Mouse (Mus musculus) intestine, embryonic 16.5 days (tissue): ENCODE results near the gene Dscam. TPM values are rescaled to one million over a fixed set of nuclear protein-coding genes. Genes with fewer than 3 reads are reported as not detected.

Experiments
- ATAC-seq: fragments of 200-750 bp; cut with Nextera tagmentation; 2 replicates; pipeline ENCODE4 v1.8.0; 2017; ENCODE audit warnings: moderate TSS enrichment, moderate library complexity
- H3K27ac ChIP-seq: fragments of 300-500 bp; sonication (generic); 2 replicates; pipeline ENCODE4 v1.5.1; 2014; ENCODE audit warnings: mild to moderate bottlenecking, low read length
- H3K27me3 ChIP-seq: fragments of 300-500 bp; sonication (generic); replicated peaks from 2 replicates; pipeline ENCODE4 v1.6.1; 2014; ENCODE audit warnings: low read length, control low read depth, mixed read lengths; ENCODE audit not compliant: control insufficient read depth, insufficient read depth
- H3K36me3 ChIP-seq: fragments of 300-500 bp; sonication (generic); 2 replicates; pipeline ENCODE4 v1.6.1; 2014; ENCODE audit warnings: low read length, control low read depth; ENCODE audit not compliant: control insufficient read depth, insufficient read depth
- H3K4me1 ChIP-seq: fragments of 300-500 bp; sonication (generic); 2 replicates; pipeline ENCODE4 v1.6.1; 2014; ENCODE audit warnings: low read length, control low read depth, mixed read lengths; ENCODE audit not compliant: control insufficient read depth, insufficient read depth
- H3K4me2 ChIP-seq: fragments of 300-500 bp; sonication (generic); 2 replicates; pipeline ENCODE4 v1.6.1; 2014; ENCODE audit warnings: low read depth, low read length, control low read depth
- H3K4me3 ChIP-seq: fragments of 300-500 bp; sonication (generic); 2 replicates; pipeline ENCODE4 v1.5.1; 2014; ENCODE audit warnings: mild to moderate bottlenecking, low read length
- H3K9ac ChIP-seq: fragments of 300-500 bp; sonication (generic); 2 replicates; pipeline ENCODE4 v1.6.1; 2014; ENCODE audit warnings: low read depth, low read length
- H3K9me3 ChIP-seq: fragments of 300-500 bp; sonication (generic); 2 replicates; pipeline ENCODE4 v1.6.1; 2016; ENCODE audit warnings: low read length, control low read depth; ENCODE audit not compliant: control insufficient read depth
- whole genome bisulfite sequencing: fragments of 180-500 bp; shearing (Covaris S2); extraction: QIAGEN DNeasy Blood & Tissue Kit; methylation state at CpG from one replicate; pipeline ENCODE4 v1.1.7; 2014; 5-methylcytosine and 5-hydroxymethylcytosine counted together
- polyA plus RNA-seq: library from polyadenylated mRNA; unstranded; fragments of >200 nt; fragmentation: Nextera tagmentation; extraction: Ambion mirVana; gene quantifications from 2 replicates; pipeline ENCODE4 v1.2.1, GENCODE M21; 2015

Gene Dscam
- polyA plus RNA-seq, 1 experiment from 2014 or later, result 0.21 TPM

GRCm38 (mm10) chr16:96995858-96996257, 174.7 kb downstream of the Dscam start:
- Histone ChIP-seq H3K4me3 (no peak overlapping the region), H3K36me3 (no peaks in the 10 kb centered on the region), H3K9me3 (no peaks in the 10 kb centered on the region), H3K9ac (no peak overlapping the region), H3K4me2 (no peak overlapping the region), H3K27ac (no peak overlapping the region), H3K4me1 (no peaks in the 10 kb centered on the region), H3K27me3 (no peaks in the 10 kb centered on the region)
- 78% methylated on average over 4 of the region's 4 CpGs for WGBS
- ATAC-seq, result no peak

DNA sequence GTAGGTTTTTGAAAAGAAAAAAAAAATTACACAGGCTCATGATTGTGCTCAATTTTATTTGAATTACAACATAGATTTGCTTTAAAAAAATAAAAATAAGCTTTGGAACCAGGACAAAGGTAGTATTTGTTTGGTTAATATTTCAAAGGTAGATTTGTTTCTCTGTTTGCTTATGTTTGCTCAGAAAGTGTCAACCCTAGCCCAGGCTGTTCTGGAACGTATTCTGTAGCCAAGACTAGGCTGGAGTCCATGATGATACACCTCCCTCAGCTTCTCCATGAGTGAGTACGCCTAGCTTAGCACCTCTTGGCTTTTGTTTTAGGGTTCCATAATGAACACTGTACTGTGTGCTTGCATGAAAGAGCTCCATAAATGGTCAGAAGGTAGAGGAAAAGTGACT, 183.2 kb downstream of the Dscam start:
- Histone ChIP-seq H3K27me3 (no peaks in the 10 kb centered on the region), H3K4me3 (no peak overlapping the region), H3K4me1 (no peaks in the 10 kb centered on the region), H3K4me2 (no peak overlapping the region), H3K9ac (no peak overlapping the region), H3K27ac (no peak overlapping the region), H3K36me3 (no peaks in the 10 kb centered on the region), H3K9me3 (no peaks in the 10 kb centered on the region)
- ATAC-seq, result no peak
- WGBS, result 68% methylated on average over 2 of the region's 2 CpGs

DNA sequence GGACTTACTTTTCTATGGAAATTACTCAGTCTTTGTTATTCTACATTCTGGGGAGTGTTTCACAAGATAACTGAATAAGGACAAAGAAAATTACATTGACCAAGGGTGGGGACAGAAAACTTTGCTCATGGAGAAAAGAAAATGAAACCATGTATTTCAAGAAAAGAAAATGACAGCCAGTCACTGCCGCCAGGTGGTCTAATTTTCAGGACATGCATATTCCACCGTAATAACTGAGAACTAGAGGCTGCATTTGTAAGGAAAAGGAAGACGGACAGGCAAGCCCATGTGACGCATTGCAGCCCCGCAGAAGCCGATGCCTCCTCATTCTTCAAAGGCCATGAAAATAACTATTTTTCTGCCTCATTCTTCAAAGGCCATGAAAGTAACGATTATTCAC, 197.3 kb downstream of the Dscam start:
- Histone ChIP-seq H3K27me3 (no peaks in the 10 kb centered on the region), H3K27ac (no peak overlapping the region), H3K9me3 (no peaks in the 10 kb centered on the region), H3K4me1 (no peaks in the 10 kb centered on the region), H3K36me3 (no peaks in the 10 kb centered on the region), H3K4me2 (no peak overlapping the region), H3K4me3 (no peak overlapping the region), H3K9ac (no peak overlapping the region)
- 74% methylated on average over 7 of the region's 7 CpGs for WGBS
- ATAC-seq, result no peak

DNA sequence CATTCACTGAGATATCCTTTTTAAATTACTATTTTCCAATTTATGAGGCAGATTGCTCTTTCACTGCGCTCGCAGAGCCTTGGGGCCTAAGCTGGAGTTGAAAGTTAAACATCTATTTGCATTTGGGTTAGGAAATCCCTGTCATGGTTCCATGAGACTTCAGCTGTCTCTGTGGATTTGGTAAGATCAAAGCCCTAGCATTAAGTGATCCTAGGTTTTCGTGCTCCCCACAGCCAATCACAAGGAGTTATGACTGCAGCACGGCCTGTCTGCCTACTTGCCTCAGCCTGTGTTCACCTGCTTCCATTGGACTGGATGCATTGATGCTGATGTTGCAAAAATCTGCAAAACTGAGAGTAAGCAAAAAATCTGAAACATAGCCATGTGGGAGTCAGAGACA, 198.8 kb downstream of the Dscam start:
- H3K27ac ChIP-seq, result no peak overlapping the region
- H3K4me1 ChIP-seq, result no peaks in the 10 kb centered on the region
- no peaks in the 10 kb centered on the region for H3K9me3 ChIP-seq
- ATAC-seq, result no peak
- no peak overlapping the region for H3K9ac ChIP-seq
- H3K36me3 ChIP-seq, result no peaks in the 10 kb centered on the region
- no peak overlapping the region for H3K4me3 ChIP-seq
- no peaks in the 10 kb centered on the region for H3K27me3 ChIP-seq
- H3K4me2 ChIP-seq, result no peak overlapping the region
- 81% methylated on average over 4 of the region's 4 CpGs for WGBS

DNA sequence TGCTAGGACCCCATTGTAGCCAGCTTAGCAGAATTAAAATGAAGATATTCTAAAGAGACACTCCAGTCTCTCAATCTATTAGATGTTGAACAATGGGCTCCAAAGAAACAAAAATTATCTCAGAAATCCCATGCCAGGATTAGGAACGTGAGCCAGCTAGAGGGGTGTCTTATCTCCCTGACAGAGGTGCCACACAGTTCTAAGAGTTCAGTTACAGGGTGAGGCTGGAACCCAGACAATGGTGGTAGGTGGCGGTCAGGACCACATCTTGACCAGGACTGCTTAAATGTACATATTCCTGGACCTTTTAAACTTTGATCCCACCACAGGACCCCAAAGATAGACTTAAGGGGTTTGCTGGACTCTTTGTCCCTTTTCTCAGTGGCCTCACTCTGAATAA, 200.1 kb downstream of the Dscam start:
- 78% methylated on average over 2 of the region's 2 CpGs for WGBS
- H3K4me1 ChIP-seq, result no peaks in the 10 kb centered on the region
- H3K27me3 ChIP-seq, result no peaks in the 10 kb centered on the region
- ATAC-seq, result no peak
- H3K9ac ChIP-seq, result no peak overlapping the region
- no peak overlapping the region for H3K4me2 ChIP-seq
- H3K27ac ChIP-seq, result no peak overlapping the region
- H3K9me3 ChIP-seq, result no peaks in the 10 kb centered on the region
- H3K36me3 ChIP-seq, result no peaks in the 10 kb centered on the region
- H3K4me3 ChIP-seq, result no peak overlapping the region

DNA sequence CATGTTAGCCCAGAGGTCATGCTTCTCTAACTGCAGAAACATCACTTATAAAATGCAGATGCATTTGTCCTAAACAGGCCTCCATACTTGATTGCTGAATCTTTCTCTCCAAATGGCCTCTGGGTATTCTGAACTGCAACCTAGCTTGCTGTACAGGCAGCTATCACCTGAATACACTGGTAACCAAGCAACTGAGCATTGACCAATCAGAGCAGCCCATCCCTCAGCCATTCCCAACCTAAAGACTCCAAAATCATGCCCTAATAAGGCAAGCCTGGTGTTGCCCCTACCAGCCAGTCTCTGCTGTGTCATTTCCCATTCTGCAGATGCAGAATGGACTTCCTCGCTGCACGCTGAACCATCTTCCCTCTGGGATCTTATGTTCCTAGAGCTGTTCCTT, 200.9 kb downstream of the Dscam start:
- no peaks in the 10 kb centered on the region for H3K9me3 ChIP-seq
- no peaks in the 10 kb centered on the region for H3K36me3 ChIP-seq
- H3K27me3 ChIP-seq, result no peaks in the 10 kb centered on the region
- no peaks in the 10 kb centered on the region for H3K4me1 ChIP-seq
- H3K9ac ChIP-seq, result no peak overlapping the region
- no peak for ATAC-seq
- H3K4me3 ChIP-seq, result no peak overlapping the region
- H3K4me2 ChIP-seq, result no peak overlapping the region
- 74% methylated on average over 2 of the region's 2 CpGs for WGBS
- no peak overlapping the region for H3K27ac ChIP-seq

- Histone ChIP-seq H3K9me3 (no peaks in the 10 kb centered on the region), H3K36me3 (no peaks in the 10 kb centered on the region), H3K27me3 (no peaks in the 10 kb centered on the region), H3K4me2 (no peak overlapping the region), H3K9ac (no peak overlapping the region), H3K4me1 (no peaks in the 10 kb centered on the region), H3K4me3 (no peak overlapping the region), H3K27ac (no peak overlapping the region)
- WGBS, result 52% methylated on average over 2 of the region's 2 CpGs
- no peak for ATAC-seq
Measured at GRCm38 (mm10) chr16:96968885-96969480, 201.6 kb downstream of the Dscam start.

DNA sequence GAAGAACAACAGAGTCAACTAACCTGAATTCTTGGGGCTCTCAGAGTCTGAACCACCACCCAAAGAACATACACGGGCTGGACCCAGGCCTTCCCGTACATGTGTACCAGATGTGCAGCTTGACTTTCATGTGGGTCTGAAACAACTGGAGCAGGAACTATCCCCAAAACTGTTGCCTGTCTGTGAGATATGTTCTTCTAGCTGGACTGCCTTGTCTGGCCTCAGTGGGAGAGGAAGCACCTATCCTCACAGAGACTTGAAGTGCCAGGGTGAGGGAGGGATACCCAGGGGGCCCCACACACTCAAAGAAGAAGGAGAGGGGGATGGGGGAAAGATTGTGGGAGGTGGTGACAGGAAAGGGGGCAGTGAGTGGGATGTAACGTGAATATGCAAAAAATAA, 210.9 kb downstream of the Dscam start:
- H3K27ac ChIP-seq, result no peak overlapping the region
- H3K9ac ChIP-seq, result no peak overlapping the region
- H3K4me2 ChIP-seq, result no peak overlapping the region
- no peak for ATAC-seq
- no peaks in the 10 kb centered on the region for H3K27me3 ChIP-seq
- no peak overlapping the region for H3K4me3 ChIP-seq
- no peaks in the 10 kb centered on the region for H3K9me3 ChIP-seq
- no peaks in the 10 kb centered on the region for H3K36me3 ChIP-seq
- H3K4me1 ChIP-seq, result no peaks in the 10 kb centered on the region
- 85% methylated on average over 3 of the region's 3 CpGs for WGBS

- no peak overlapping the region for H3K4me3 ChIP-seq
- no peak overlapping the region for H3K9ac ChIP-seq
- no peak for ATAC-seq
- H3K27me3 ChIP-seq, result no peaks in the 10 kb centered on the region
- no peak overlapping the region for H3K4me2 ChIP-seq
- no peak overlapping the region for H3K27ac ChIP-seq
- H3K4me1 ChIP-seq, result no peaks in the 10 kb centered on the region
- no peaks in the 10 kb centered on the region for H3K9me3 ChIP-seq
- H3K36me3 ChIP-seq, result no peaks in the 10 kb centered on the region
- WGBS, result 59% methylated on average over 11 of the region's 11 CpGs
Measured at GRCm38 (mm10) chr16:96945468-96946302, 224.9 kb downstream of the Dscam start.
